ENCODE assay signal across 8 mouse cellular contexts in the genomic region with DNA sequence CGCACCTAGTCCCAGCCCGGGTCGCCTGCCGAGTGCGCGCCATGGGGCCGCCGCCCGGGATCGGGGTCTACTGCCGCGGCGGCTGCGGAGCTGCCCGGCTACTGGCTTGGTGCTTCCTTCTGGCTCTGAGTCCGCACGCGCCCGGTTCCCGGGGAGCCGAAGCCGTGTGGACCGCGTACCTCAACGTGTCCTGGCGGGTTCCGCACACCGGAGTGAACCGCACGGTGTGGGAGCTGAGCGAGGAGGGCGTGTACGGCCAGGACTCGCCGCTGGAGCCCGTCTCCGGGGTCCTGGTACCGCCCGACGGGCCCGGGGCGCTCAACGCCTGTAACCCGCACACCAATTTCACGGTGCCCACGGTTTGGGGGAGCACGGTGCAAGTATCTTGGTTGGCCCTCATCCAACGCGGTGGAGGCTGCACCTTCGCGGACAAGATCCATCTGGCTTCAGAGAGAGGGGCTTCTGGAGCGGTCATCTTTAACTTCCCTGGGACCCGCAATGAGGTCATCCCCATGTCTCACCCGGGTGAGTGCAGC. TPM values are rescaled to one million over a fixed set of nuclear protein-coding genes. Genes with fewer than 3 reads are reported as not detected.
DNase-seq lines count a peak whose midpoint lies in the region; ATAC-seq and TF ChIP-seq lines count a peak whose summit lies in the region.

No protein-coding gene starts in this region.

- intact Hi-C loops in heart, postnatal 36 days (cut with DNase I), result no loop called here

- no peak overlapping the region for H3K27ac ChIP-seq in ES-Bruce4 (ENCODE audit: insufficient read depth, low read length)
- no peak overlapping the region for H3K27ac ChIP-seq in hindbrain, embryonic 11.5 days (ENCODE audit: low read depth, low read length)
- H3K27ac ChIP-seq in liver, postnatal 0 days (ENCODE audit: low read depth), result peak overlapping the region; percentile 78

- DNase-seq in heart, adult 18-20 months, result peak; percentile 0 to 26
- DNase-seq in heart, postnatal 36 days, result no peak
- DNase-seq in embryo, embryonic 11.5 days (ENCODE audit: low read depth, low spot score), result peak; percentile 4
- no peak for DNase-seq in hindbrain, embryonic 11.5 days (ENCODE audit: low spot score)
- no peak for DNase-seq in liver, postnatal 0 days
- peak; percentile 6 for DNase-seq in right cerebral cortex, postnatal 4 days
- DNase-seq in natural killer cell, adult 2 months (ENCODE audit: low spot score in 2 of 2), result no peak

- peak overlapping the region; percentile 81 for H3K9ac ChIP-seq in ES-Bruce4 (ENCODE audit: low read depth, poor library complexity, severe bottlenecking)
- H3K9ac ChIP-seq in hindbrain, embryonic 11.5 days (ENCODE audit: low read depth, low read length), result peak overlapping the region; percentile 47
- H3K9ac ChIP-seq in liver, postnatal 0 days (replicated peaks), result peak overlapping the region; percentile 72

- 11% methylated on average over 39 of the region's 54 CpGs for WGBS in hindbrain, embryonic 11.5 days
- WGBS in liver, postnatal 0 days (ENCODE audit: insufficient replicate concordance), result 10% methylated on average over 43 of the region's 54 CpGs

- peak overlapping the region; percentile 98 for H3K4me3 ChIP-seq in ES-Bruce4 (ENCODE audit: low read depth, low read length)
- H3K4me3 ChIP-seq in hindbrain, embryonic 11.5 days (ENCODE audit: low read depth, low read length), result peak overlapping the region; percentile 47
- peak overlapping the region; percentile 68 for H3K4me3 ChIP-seq in liver, postnatal 0 days (ENCODE audit: low read depth, low read length)

- H3K27me3 ChIP-seq in ES-Bruce4 (ENCODE audit: control insufficient read depth, insufficient read depth, low read length, poor library complexity, severe bottlenecking), result no peaks in the 10 kb centered on the region; the same call in 1 of the 2 replicates
- H3K27me3 ChIP-seq in hindbrain, embryonic 11.5 days (ENCODE audit: control insufficient read depth, insufficient read depth, low read length), result no peaks in the 10 kb centered on the region
- H3K27me3 ChIP-seq in liver, postnatal 0 days (ENCODE audit: insufficient read depth, low read length), result peaks cover 7% of the 10 kb centered on the region; the same call in 1 of the 2 replicates

- no peak for TF ChIP-seq POLR2A in ES-Bruce4 (IDR thresholded peaks at IDR 0.05; ENCODE audit: insufficient read depth, low read length)

- peak; percentile 86 for ATAC-seq in hindbrain, embryonic 11.5 days (ENCODE audit: low FRiP score)
- ATAC-seq in liver, postnatal 0 days, result peak; percentile 48

- TF ChIP-seq CTCF in ES-Bruce4 (IDR thresholded peaks at IDR 0.05; ENCODE audit: low read depth, low read length), result no peak
- no peak for TF ChIP-seq CTCF in liver, postnatal 0 days (IDR thresholded peaks at IDR 0.05; ENCODE audit: low read depth)

- peak overlapping the region; percentile 77 for H3K4me2 ChIP-seq in hindbrain, embryonic 11.5 days (replicated peaks; ENCODE audit: low read depth, low read length)
- peak overlapping the region; percentile 79 for H3K4me2 ChIP-seq in liver, postnatal 0 days (ENCODE audit: low read depth, low read length)

- H3K36me3 ChIP-seq in ES-Bruce4 (ENCODE audit: control insufficient read depth, insufficient read depth, low read length, poor library complexity, severe bottlenecking), result no peaks in the 10 kb centered on the region
- H3K36me3 ChIP-seq in hindbrain, embryonic 11.5 days (ENCODE audit: control insufficient read depth, insufficient read depth, low read length), result no peaks in the 10 kb centered on the region
- no peaks in the 10 kb centered on the region for H3K36me3 ChIP-seq in liver, postnatal 0 days (replicated peaks; ENCODE audit: insufficient read depth, low read length)

- no peaks in the 10 kb centered on the region for H3K9me3 ChIP-seq in ES-Bruce4 (replicated peaks; ENCODE audit: control insufficient read depth, insufficient read depth, low read length, poor library complexity, severe bottlenecking)
- no peaks in the 10 kb centered on the region for H3K9me3 ChIP-seq in hindbrain, embryonic 11.5 days (ENCODE audit: control insufficient read depth, low read length)
- no peaks in the 10 kb centered on the region for H3K9me3 ChIP-seq in liver, postnatal 0 days (ENCODE audit: low read length)

- H3K4me1 ChIP-seq in ES-Bruce4 (ENCODE audit: control insufficient read depth, insufficient read depth, low read length), result peaks cover 1% of the 10 kb centered on the region
- H3K4me1 ChIP-seq in hindbrain, embryonic 11.5 days (replicated peaks; ENCODE audit: control insufficient read depth, insufficient read depth, low read length), result no peaks in the 10 kb centered on the region
- no peaks in the 10 kb centered on the region for H3K4me1 ChIP-seq in liver, postnatal 0 days (ENCODE audit: insufficient read depth)

- TF ChIP-seq EP300 in ES-Bruce4 (IDR thresholded peaks at IDR 0.05; ENCODE audit: insufficient read depth, low read depth, low read length), result no peak
- no peak for TF ChIP-seq EP300 in liver, postnatal 0 days (IDR thresholded peaks at IDR 0.05; ENCODE audit: low read depth)

RNA-seq across cellular contexts. Expression of a gene that starts 47.7 kb away (rescaled TPM):
- 10 to 100 TPM; 67.3 to 75.5 TPM for total RNA-seq in heart, adult 18-20 months (2021)
- 10 to 100 TPM; 70.5 to 70.8 TPM for total RNA-seq in heart, postnatal 36 days (2021)
- polyA plus RNA-seq in ES-Bruce4 (2011; ENCODE audit: insufficient read depth, insufficient read length, low read depth, missing spikeins), result 19.5 and 21.7 TPM in 2 replicates
- 1.8 and 2.6 TPM in 2 replicates for polyA plus RNA-seq in hindbrain, embryonic 11.5 days (2014; fragmentation: Nextera tagmentation; extraction: Ambion mirVana)
- polyA plus RNA-seq in liver, postnatal 0 days (2015; fragmentation: Nextera tagmentation; extraction: Ambion mirVana), result 91.1 and 96.0 TPM in 2 replicates

Comparison
In these comparisons a context has a peak if more than half of its experiments do, and no peak if none do; other contexts are left out.
1. DNase-seq: peak in heart, adult 18-20 months (2 of 2), embryo, embryonic 11.5 days (single experiment) and right cerebral cortex, postnatal 4 days (single experiment); none in heart, postnatal 36 days (0 of 2), hindbrain, embryonic 11.5 days (single experiment), liver, postnatal 0 days (single experiment) and natural killer cell, adult 2 months (0 of 2).
2. H3K4me3 ChIP-seq: peak in every context shown above with its lines; median percentile 98 in ES-Bruce4; 68 in liver, postnatal 0 days; 47 in hindbrain, embryonic 11.5 days.
3. Peak in every context shown above with its lines, with median percentiles within 50 percentile points of each other: H3K9ac ChIP-seq.